Mouse (Mus musculus): ENCODE results near the gene Pla2g2c.

GRCm38 (mm10) chr4:138719264-138719596 is 5.4 kb upstream of the Pla2g2c start:
- TF ChIP-seq POLR2A (IDR thresholded peaks at IDR 0.05; ENCODE audit: extremely low read depth, insufficient read depth, low read length) (no peak), CTCF (IDR thresholded peaks at IDR 0.05; ENCODE audit: extremely low read depth, insufficient read depth, low read length) (no peak)
